Mouse (Mus musculus): ENCODE measurements at regions not wholly inside any gene's neighbourhood (a gene's known extent, or its start where the extent isn't known, plus 50 kb on each side); places are given as distances from the start of the nearest gene placed in this dataset.

DNA sequence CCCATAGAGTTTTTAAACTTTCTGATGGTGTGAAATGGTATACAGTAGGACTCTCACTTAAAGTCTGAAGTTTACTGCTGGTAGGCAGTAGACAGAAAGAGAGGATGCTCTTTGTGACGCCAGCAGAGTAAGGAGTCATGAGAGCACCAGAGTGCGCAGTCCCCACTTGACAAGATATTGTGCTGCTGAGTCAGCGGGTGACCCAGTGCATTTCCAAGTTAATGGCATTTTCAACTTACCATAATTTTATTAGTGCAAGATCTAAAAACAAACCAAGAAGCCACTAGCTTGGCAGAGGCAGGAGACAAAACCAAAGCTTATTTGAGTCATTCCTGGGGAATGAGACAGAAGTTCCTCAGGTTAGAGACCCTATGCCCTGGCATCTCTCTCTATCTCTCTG, 213.5 kb downstream of the Etnk1 start:
- TF ChIP-seq CTCF (conservative IDR thresholded peaks at IDR 0.05; ENCODE audit: low read length) = no peak
- TF ChIP-seq NANOG (IDR thresholded peaks at IDR 0.05; ENCODE audit: borderline replicate concordance, low read length) = no peak
- no peak for TF ChIP-seq POU5F1 (IDR thresholded peaks at IDR 0.05; ENCODE audit: borderline replicate concordance, low read length)
